Mouse (Mus musculus): ENCODE measurements around the gene Acsf2.
"Not testable (repeated sequence)": the region's sequence is repeated elsewhere in the genome, so short reads cannot be mapped to it uniquely, and the experiment has no call there.

Acsf2 gene

DNA sequence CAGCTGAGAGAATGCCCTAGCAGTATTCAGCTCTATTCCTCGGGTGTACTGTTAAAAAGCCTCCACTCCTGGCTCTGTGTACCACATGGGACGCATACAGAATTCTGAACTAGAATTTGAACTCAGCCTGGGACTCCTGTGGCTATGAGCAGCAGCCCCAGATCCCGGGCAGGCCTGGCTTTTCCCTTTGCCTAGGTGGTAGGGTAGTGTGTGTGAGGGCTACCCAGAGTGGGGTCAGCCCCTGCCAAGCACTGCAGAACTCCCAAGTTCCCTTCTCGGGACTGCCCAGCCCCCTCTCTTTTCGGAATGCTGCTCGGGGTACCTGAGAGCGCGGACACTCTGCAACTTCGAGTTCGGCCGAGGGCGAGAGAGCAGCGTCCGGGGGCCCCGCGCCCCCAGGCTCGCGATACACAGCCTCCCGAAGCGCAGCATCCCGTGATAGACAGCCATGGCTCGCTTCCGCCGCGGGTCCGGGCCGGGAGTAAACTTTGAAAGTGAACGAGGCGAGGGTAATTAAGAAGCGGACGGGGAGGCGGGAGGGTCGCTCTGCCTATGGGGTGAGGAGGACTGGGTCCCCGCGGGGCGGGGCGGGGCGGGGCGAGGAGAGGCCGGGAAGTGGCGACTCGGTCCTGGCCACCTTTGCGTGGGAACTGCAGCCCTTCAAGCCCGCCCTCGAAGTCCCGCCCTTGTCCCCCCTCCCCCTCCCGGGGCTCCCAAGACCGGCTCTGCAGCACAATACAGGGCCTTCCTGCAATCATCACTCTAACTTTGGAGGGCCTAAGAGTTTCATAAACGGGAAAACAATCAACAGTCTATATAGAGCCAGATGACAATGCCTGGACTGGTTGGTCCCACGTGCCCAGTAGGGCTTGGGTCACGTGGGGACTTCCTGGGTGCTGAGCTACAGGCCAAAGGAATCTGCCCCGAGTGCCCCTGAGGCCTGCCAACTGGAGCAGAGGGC lies at the start of gene Acsf2:
Acsf2 (minus strand) TSS at position 551 of the 961 bp plus-strand sequence.
- DNase-seq: peak; percentile 76

DNA sequence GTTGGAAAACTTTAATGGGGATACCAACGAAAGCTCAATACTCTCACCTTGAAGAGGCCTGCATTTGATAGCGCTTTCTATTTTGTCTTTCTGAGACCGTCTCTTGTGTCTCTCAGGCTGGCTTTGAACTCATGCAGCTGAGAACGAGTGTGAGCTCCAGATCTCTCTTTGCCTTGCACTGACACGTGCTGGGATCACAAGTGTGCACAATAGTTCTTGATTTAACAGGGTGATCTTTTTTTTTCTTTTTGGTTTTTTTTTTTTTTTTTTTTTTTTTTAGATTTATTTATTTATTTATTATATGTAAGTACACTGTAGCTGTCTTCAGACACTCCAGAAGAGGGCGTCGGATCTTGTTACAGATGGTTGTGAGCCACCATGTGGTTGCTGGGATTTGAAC lies 49.6 kb upstream of the Acsf2 start:
- not testable (repeated sequence) for DNase-seq

DNA sequence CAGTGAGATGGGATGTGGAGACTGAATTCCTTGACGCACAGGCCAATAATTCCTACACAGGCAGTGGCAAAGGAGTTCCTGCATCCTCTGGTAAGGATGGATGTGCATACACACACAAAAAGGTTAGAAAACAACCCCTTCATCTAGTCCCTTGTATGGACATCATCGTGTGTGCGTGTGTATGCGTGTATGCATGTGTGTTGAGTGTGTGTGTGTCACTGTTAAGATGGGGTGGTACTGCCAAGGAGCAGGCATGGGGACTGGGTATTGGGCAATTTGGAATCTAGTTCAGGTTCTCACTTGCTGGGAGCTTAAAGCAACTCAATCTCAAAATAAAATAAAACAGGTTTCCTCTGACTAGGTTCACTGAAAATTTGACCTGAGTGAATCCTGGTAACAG lies 44.8 kb upstream of the Acsf2 start:
- DNase-seq: no peak

DNA sequence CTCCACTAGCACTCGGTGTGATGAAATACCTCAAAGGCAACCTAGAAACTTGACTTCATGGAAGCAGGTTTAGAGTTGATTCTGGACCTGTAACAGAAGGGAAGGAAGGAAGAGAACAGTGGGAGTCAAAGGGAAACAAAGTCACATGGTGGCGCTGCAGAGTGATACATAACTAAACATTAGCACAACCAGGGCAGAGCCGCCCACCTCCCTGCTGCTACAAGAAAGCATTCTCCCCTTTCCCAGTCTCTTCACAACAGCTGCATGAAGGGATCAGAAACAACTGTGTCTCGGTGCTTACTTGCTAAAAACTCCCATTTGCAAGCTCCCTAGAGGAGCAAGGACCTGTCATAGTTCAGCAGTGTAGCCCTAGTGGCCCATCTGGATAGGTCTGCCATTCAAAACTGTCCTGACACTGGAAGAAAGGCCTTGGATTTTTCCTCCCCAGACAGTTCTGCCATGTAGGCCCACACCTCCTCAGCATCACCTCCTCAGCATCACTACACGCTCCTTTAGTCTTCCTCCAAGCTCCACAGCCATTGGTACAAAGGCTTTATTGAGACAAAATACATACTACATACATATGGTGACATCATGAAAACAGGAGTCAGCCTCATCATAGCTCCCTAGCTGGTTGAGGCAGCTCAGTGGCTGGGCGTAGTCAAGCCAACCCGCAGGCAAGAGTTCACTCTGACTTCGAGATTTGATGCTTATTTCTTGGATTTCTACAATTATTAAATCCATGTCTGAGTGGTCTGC lies 43.0 kb upstream of the Acsf2 start:
- DNase-seq: no peak

DNA sequence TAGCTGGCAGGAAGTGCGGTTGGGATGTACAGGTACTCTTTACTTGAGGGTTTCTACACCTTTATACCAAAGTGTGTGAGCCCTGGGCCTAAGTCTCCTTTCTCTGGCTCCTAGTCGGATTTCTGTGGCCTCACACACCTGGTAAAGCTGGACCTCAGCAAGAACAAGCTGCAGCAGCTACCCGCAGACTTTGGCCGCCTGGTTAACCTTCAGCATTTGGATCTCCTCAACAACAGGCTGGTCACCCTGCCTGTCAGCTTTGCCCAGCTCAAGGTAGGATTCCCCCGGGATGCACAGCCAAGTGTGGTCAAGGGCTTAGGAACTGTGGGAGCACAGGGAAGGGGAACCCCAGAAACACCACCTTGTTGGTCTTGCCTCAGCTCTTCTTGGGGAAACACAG lies 32.8 kb upstream of the Acsf2 start:
- DNase-seq: peak; percentile 83

DNA sequence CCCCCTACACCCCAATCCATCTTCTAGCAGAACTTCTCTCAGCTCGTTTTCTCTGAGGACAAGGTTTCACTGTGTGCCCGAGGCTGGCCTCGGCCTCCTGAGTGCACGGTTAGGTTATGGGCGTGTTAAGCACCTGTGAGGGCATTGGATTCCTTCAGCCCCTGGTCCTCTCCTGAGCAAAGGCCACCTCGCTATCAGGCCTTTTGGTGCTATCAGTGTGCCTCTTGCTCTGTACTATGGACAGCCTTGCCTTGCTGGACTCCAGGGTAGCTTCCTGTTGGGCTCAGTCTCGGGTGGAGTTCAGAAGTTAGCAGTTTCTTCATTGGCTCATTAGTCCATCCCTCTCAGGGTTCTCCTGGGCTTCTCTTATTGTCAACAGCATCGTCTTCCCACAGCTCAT lies 31.3 kb upstream of the Acsf2 start:
- DNase-seq: no peak

DNA sequence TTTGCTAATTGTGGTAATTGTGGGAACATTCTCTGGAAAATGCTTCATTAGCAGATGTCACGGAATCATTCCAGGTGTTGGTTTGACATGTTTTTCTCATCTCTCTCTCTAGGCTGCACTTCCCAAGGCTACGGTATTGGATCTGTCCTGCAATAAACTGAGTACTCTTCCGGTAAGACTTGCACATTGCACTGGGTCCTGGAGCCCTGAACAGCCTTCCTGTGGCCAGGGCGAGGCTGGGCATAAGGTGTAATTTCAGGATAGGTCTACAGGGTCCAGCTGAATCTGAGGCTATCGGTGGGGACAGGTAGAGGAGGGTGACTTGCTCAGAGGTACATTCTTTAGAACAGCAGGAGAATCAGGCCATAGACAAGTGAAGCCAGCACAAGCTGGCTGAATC lies 30.3 kb upstream of the Acsf2 start:
- DNase-seq: no peak

DNA sequence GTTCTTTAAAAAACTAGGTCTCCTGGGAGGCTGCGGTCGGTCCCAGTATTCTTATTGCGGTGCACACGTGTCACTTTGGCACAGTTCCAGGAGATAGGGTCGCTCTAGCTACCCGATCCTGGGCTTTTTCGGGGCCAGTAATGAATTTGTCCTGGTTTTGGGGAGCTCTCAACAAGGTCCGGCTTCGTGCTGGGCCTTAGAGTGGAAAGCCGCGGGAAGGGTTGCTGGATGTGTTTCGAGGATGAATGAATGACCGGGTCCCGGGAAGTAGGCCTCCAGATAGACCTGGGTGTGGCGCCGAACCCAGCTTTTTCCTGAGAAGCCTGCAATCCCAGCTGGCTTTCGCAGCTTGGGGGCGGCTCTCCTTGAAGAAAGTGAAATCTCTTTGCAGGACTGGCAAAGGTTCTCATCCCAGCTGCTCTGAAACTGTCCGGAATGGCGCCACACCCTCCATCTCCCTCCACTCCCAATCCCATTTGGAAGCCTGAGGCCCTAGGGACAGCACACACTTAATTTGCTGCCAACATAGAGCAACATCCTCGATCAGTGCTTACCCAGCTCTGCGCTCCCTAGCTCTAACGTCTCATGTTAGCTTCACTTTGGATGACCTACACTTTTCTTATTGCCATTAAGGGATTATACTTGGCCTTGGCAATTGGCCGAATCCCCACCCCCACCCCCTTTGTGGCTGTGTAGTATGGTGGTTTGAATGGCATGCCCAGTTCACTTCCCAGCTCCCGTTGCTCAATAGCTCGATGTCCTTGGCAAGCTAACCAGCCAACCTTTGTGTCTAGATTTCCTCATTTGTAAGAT lies 28.7 kb upstream of the Acsf2 start:
- DNase-seq: peak; percentile 28

DNA sequence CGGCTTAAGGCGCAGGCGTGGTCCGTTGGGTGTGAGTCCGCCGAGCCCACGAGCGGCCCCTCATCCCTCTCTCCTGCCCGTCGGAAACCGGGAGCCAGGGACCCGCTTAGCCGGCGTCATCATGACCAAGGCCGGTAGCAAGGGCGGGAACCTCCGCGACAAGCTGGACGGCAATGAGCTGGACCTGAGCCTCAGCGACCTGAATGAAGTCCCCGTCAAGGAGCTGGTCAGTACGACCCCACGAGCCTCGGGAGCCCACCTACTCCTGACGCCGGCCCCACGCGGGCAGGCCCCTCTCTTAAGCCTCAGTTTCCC lies 28.2 kb upstream of the Acsf2 start:
- DNase-seq: no peak

DNA sequence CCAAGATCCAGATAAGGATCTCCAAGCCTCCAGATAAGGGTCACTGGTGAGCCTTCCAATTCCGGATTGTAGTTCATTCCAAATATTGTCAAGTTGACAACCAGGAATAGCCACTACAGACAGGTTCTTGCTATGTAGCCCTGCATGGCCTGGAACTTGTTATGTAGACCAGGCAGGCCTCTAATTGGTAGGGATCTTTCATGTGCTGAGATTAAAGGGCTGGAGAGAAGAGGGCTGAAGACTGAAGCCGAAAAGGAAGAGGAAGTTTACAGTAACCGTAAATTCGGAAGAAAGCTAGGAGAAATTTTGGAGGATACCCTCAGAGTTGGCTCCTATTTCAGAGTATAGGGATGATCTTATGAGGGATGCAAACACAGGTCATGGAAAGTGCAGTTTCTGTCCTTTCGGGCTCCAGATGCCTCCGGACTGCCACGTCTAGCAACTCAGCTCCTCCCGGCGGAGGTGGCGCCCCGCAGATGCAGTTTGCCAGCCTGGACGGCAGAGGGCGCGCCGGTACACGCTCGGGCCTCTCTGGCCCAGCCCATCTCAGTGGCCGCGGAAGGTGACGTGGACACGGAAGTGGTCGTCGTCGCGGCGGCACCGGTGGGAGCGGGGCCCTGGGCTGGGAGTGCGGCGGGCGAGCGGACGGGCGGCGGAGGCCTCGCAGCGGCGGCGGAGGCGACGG lies 27.7 kb upstream of the Acsf2 start, which contains the start of gene Lrrc59:
Lrrc59 (plus strand) TSS at position 569 of the 685 bp plus-strand sequence.
- DNase-seq: peak; percentile 95

DNA sequence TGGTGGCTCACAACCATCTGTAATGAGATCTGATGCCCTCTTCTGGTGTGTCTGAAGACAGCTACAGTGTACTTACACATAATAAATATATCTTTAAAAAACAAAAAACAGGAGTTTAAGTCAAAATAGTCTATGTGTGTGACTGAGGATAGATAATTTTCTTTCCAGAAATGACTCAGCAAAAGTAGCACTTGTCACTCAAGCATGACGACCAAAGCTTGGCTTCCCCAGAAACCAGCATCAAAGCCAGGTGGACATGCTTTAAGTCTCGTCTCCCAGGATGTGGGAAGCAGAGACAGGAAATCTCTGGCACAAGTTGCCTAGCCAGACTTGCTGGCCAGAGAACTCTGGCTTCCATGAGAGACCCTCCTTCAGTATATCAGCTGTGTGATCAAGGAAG lies 20.5 kb upstream of the Acsf2 start:
- no peak for DNase-seq

DNA sequence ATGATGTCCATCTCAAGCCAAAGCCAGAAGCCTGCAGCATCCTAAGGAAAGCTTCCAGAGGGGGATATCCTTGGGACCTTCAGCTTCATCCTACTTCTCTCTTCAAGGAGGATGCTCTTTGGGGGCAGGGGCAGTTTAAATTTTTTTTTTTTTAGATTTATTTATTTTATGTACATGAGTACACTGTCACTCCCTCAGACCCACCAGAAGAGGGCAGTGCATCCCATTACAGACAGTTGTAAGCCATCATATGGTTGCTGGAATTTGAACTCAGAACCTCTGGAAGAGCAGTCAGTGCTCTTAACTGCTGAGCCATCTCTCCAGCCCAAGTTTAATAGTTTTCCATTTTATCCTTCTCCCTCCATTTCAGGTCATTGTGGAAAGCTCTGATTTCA lies 19.8 kb upstream of the Acsf2 start:
- no peak for DNase-seq

DNA sequence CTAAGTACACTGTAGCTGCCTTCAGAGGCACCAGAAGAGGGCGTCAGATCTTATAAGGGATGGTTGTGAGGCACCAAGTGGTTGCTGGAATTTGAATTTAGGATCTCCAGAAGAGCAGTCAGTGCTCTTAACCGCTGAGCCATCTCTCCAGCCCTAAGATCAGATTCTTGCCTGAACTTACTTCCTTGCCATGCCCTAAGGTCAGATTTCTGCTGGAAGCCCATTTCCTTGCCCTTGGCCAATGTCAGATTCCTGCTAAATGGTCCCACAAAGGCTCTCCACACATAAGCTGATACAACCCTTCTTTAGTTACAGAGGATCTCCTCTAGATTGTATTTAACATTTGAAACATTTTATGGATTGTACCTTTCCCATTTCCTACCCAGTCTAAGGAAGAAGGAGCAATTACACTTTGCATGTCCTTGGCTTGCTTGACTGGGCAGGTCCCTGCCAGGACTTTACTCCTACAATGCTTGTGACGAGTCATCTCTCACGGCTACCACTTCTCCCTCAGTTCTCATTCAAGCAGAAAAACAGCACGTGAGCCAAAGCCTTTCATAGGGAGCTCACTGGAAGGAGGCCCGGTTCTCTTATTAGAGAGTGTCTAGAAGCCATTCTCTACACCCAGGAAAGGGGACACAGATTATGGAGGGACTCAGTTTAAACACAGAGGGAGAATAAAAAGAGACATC lies 19.2 kb upstream of the Acsf2 start:
- peak; percentile 37 for DNase-seq

DNA sequence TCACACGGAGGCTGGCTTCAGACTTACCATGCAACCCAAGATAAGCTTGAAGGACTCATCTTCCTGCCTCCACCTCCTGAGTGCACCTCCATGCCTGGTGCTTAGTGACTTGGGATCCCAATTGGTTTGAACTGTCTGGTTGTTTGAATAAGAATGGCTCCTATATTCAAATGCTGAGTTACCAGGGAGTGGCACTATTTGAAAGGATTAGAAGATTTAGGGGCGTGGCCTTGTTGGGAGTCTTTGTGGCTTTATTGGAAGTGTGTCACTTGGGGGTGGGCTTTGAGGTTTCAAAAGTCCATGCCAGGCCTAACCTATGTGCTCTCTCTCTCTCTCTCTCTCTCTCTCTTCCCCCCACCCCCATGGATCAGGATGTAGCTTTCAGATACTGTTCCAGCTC lies 16.0 kb upstream of the Acsf2 start:
- no peak for DNase-seq

DNA sequence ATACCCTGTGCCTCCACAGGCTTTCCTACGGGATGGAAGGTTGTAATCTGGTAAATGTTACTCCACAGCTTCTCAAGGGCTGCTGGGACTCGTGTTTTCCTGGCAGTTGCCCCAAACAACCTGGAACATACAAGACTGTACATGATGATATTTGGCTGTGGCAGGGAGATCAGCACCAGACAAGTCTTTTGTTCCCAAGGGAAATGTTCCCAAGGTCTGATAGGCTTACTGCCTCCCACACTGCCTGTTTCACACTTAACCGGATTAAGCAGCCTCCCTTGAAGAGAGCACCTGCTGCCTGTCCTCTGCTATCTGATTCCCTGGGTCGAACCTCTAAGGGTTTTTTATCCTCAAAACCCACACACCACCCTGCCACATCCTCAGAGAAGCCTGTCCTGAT lies 13.8 kb upstream of the Acsf2 start:
- no peak for DNase-seq

DNA sequence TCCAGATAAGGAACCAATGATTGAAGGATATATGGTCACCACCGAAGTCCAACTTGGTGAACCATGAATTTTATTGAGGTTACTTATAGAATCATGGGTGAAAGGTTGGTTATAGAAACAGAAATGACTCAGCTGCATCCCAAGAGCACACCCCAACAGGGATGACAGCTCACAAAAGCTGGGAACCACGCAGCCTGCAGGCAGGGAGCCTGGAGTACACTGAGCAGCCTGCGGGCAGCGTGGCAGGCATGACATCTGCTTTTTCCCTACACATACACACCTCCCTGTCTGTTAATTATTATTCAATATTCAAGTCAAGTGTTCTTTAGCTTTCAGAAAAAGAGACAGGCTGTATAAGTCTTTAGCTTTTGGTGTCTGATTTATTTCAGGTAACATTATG lies 12.9 kb upstream of the Acsf2 start:
- DNase-seq: no peak

DNA sequence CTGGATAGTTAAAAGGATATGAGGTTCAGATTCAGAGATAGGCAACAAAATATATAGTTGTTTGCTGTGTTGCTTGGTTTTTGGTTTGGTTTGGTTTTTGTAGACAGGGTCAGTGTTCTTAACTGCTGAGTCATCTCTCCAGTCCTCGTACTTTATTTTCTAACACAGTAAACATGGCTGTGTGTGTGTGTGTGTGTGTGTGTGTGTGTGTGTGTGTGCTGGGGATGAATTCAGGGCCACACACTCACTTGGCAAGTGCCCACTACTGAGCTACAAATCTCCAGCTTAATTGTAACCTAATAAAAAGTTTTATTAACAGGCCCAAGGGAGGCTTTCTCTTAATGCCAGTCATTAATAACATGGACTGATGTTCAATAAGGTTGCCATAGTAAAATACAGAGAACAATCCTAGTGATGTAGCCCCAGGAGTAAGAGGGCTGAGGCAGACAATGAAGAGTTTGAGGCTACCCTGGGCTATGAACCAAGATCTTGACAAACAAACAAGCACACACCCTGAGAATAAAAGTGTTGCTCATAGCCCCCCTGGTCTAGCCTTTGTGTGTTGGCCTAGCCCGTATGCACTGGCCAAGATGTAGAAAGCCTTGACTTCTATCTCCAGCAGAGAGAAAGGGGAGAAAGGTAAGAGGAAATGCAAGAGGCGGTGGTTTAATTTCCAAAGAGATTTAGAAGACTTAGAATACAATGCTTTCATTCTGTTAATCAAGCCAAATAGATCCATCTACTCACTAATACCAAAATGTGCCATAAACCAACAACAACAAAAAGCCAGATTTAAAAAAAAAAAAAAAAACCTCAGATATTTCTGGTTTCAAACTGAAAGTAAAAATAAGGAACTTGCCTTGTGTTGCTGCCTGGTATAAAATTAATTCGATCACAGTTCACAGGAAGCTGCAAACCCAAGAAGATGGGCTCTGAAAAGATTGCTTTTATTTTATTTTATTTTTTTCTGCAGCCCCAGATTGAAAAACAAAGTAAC lies 9.4 kb upstream of the Acsf2 start:
- DNase-seq: no peak

DNA sequence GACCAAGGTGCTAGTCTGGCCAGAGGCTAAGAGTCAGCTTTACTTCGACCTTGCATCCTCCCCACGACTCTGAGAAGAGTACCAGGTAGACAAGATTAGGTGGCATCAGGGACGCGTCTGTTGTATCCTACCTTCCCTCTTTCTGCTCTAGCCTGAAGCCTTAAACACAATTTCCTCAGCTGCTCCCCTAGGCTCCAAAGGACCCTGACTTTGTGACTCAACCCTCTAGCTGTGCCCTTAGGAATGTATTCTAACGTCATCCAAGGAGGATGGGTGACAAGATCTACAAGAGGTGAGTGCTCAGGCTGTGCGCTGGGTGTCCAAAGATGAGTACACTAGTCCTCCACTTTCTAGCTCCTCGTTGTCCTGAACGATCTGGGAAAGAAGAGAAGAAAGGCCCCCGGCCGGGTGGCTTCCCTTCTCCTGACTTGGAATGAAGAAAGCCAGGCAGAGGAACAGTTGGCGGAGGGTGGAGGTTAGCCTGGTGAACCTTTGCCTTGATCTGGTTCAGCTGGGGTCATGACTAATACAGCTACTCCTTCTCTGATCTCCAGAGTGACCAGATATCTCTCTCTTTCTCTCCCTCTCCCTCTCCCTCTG lies 785 bp upstream of the Acsf2 start:
- DNase-seq: no peak

DNA sequence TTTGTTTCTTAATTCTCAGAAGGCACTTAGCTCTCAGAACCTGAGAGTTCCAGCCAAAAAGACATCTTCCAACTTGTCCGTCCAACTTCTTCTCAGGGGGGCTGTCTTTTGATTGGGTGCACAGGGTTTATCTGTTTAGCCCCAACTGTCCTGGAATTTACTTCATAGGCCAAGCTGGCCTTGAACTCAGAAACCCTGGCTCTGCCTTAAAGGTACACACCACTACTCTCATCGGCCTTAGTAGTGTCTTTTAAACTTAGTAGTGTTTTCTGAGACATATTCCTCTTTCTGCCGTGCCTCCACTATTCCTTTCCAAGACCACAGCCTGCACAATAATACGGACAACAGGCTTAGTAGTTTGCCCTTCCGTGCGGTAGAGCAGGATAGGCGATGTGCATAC lies 1.2 kb downstream of the Acsf2 start:
- no peak for DNase-seq

DNA sequence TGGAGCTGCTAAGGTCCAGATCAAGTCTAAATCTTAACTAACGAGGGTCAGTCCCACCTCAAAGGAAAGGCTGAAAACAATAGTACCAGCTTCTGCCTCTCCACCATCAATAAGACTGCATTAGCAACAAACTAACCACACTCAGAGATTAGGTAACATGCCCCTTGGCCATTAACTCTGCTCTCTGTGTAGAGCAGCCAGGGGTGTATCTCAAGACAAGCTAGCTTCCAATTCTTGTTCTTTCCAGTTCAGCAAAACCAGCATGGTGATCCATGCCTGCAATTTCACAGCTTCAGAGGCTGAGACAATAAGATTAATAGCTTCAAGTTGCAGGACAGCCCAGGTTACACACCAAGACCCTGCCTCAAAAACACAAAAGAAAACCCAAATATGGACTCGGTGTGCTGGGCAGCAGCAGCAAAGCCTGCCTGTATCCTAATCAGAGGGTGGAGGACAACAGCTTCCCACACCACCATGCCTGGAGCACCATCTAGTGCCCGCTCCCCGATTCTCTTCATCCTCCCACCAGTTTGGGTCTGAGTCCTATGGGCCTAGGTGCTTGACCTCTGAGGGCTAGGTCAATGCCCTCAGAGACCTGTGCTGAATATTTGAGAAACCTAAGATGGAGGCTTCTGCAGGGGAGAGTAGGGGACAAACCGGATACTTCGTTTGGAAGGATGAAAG lies 3.1 kb downstream of the Acsf2 start:
- DNase-seq: no peak

Data from kidney, adult 9 months (tissue).